Mouse (Mus musculus): ENCODE measurements at regions not wholly inside any gene's neighbourhood (a gene's known extent, or its start where the extent isn't known, plus 50 kb on each side); places are given as distances from the start of the nearest gene placed in this dataset.

GRCm38 (mm10) chr8:89271381-89272355, 227.7 kb upstream of the Sall1 start:
- DNase-seq: no peak

GRCm38 (mm10) chr8:89270001-89270400, 226.0 kb upstream of the Sall1 start:
- DNase-seq: no peak

GRCm38 (mm10) chr8:89261163-89261812, 217.3 kb upstream of the Sall1 start:
- no peak for DNase-seq

- no peak for DNase-seq
Observed at GRCm38 (mm10) chr8:89259881-89260280, 215.9 kb upstream of the Sall1 start.

- DNase-seq: no peak
Observed at GRCm38 (mm10) chr8:89246342-89246741, 202.4 kb upstream of the Sall1 start.

GRCm38 (mm10) chr8:89245131-89245751, 201.3 kb upstream of the Sall1 start:
- no peak for DNase-seq

GRCm38 (mm10) chr8:89241686-89242085, 197.7 kb upstream of the Sall1 start:
- no peak for DNase-seq

- peak in 1 of 2 experiments; percentile 2 for DNase-seq
Observed at GRCm38 (mm10) chr8:89239626-89240025, 195.7 kb upstream of the Sall1 start.

- DNase-seq: no peak
Observed at GRCm38 (mm10) chr8:89234041-89234440, 190.1 kb upstream of the Sall1 start.

- no peak for DNase-seq
Observed at GRCm38 (mm10) chr8:89232318-89232717, 188.4 kb upstream of the Sall1 start.

- DNase-seq: no peak
Observed at GRCm38 (mm10) chr8:89229144-89229543, 185.2 kb upstream of the Sall1 start.

GRCm38 (mm10) chr8:89220870-89221269, 176.9 kb upstream of the Sall1 start:
- DNase-seq: no peak

- no peak for DNase-seq
Observed at GRCm38 (mm10) chr8:89220381-89220780, 176.4 kb upstream of the Sall1 start.

GRCm38 (mm10) chr8:89219156-89219555, 175.2 kb upstream of the Sall1 start:
- DNase-seq: no peak

GRCm38 (mm10) chr8:89217689-89218088, 173.7 kb upstream of the Sall1 start:
- DNase-seq: no peak

GRCm38 (mm10) chr8:89211931-89212330, 168.0 kb upstream of the Sall1 start:
- DNase-seq: no peak

- DNase-seq: no peak
Observed at GRCm38 (mm10) chr8:89210684-89211083, 166.7 kb upstream of the Sall1 start.

- no peak for DNase-seq
Observed at GRCm38 (mm10) chr8:89207891-89208290, 163.9 kb upstream of the Sall1 start.

GRCm38 (mm10) chr8:89202484-89203096, 158.6 kb upstream of the Sall1 start:
- DNase-seq: no peak

- no peak for DNase-seq
Observed at GRCm38 (mm10) chr8:89200301-89200700, 156.3 kb upstream of the Sall1 start.

- no peak for DNase-seq
Observed at GRCm38 (mm10) chr8:89185314-89185713, 141.4 kb upstream of the Sall1 start.

GRCm38 (mm10) chr8:89175631-89176030, 131.7 kb upstream of the Sall1 start:
- peak; percentile 10 to 20 for DNase-seq
